Mouse (Mus musculus): ENCODE measurements around the gene Smim24.

Smim24 gene

GRCm38 (mm10) chr10:81365672-81366476, 27.0 kb upstream of the Smim24 start, which contains the start of gene 4930404N11Rik:
TSS of gene 4930404N11Rik (minus strand) at chr10:81365816.
- DNase-seq (ENCODE audit: low spot score), result no peak

- DNase-seq (ENCODE audit: low spot score), result no peak
Observed at GRCm38 (mm10) chr10:81366477-81367206, 26.2 kb upstream of the Smim24 start.

GRCm38 (mm10) chr10:81367207-81367495, 25.7 kb upstream of the Smim24 start:
- DNase-seq (ENCODE audit: low spot score), result no peak

GRCm38 (mm10) chr10:81375322-81375721, 17.5 kb upstream of the Smim24 start:
- DNase-seq (ENCODE audit: low spot score), result no peak

GRCm38 (mm10) chr10:81376561-81377361, 16.1 kb upstream of the Smim24 start:
- no peak for DNase-seq (ENCODE audit: low spot score)

- no peak for DNase-seq (ENCODE audit: low spot score)
Observed at GRCm38 (mm10) chr10:81377362-81377664, 15.5 kb upstream of the Smim24 start.

GRCm38 (mm10) chr10:81377793-81378552, 14.9 kb upstream of the Smim24 start, which contains the start of gene Fzr1:
TSS of gene Fzr1 (minus strand) at chr10:81378516.
- DNase-seq (ENCODE audit: low spot score), result no peak

GRCm38 (mm10) chr10:81378553-81379182, 14.2 kb upstream of the Smim24 start:
- DNase-seq (ENCODE audit: low spot score), result peak; percentile 100

- no peak for DNase-seq (ENCODE audit: low spot score)
Observed at GRCm38 (mm10) chr10:81379183-81379553, 13.7 kb upstream of the Smim24 start.

- DNase-seq (ENCODE audit: low spot score), result no peak
Observed at GRCm38 (mm10) chr10:81379809-81380378, 13.0 kb upstream of the Smim24 start.

GRCm38 (mm10) chr10:81382039-81382438, 10.8 kb upstream of the Smim24 start:
- no peak for DNase-seq (ENCODE audit: low spot score)

GRCm38 (mm10) chr10:81383802-81384604, 8.8 kb upstream of the Smim24 start, which contains the start of the genes Dohh and Gm48551:
TSS of gene Dohh (plus strand) at chr10:81384428.
TSS of gene Gm48551 (plus strand) at chr10:81384466.
- DNase-seq (ENCODE audit: low spot score), result peak; percentile 100

GRCm38 (mm10) chr10:81384605-81384982, 8.3 kb upstream of the Smim24 start:
- no peak for DNase-seq (ENCODE audit: low spot score)

- DNase-seq (ENCODE audit: low spot score), result no peak
Observed at GRCm38 (mm10) chr10:81385603-81386306, 7.1 kb upstream of the Smim24 start.

- no peak for DNase-seq (ENCODE audit: low spot score)
Observed at GRCm38 (mm10) chr10:81387716-81388115, 5.1 kb upstream of the Smim24 start.

GRCm38 (mm10) chr10:81388505-81389055, 4.3 kb upstream of the Smim24 start, which contains the start of gene Gm48552:
TSS of gene Gm48552 (plus strand) at chr10:81389005.
- no peak for DNase-seq (ENCODE audit: low spot score)

- peak; percentile 83 for DNase-seq (ENCODE audit: low spot score)
Observed at GRCm38 (mm10) chr10:81389373-81389772, 3.5 kb upstream of the Smim24 start.

GRCm38 (mm10) chr10:81389801-81390677, 2.8 kb upstream of the Smim24 start:
- peak; percentile 86 for DNase-seq (ENCODE audit: low spot score)

Measured in testis, postnatal 10 days (tissue).